Mouse (Mus musculus) layer of hippocampus, postnatal 14 days (tissue): ENCODE measurements around the gene Cerk. TPM values are rescaled to one million over a fixed set of nuclear protein-coding genes. Genes with fewer than 3 reads are reported as not detected.

ENCODE experiments used
- DNase-seq, 2 experiments: peaks; one replicate each; pipeline ENCODE4 v3.0.0; 2021 to 2022; ENCODE audit warnings: low spot score in 2 of 2, mixed read lengths in 1 of 2
- total RNA-seq, 2 experiments: library from RNA; stranded (reverse); gene quantifications; 2 replicates each; pipeline ENCODE4 v1.2.3; 2021

Gene Cerk
- total RNA-seq, 2 experiments from 2014 or later, result 46.7 to 49.1 TPM

DNA sequence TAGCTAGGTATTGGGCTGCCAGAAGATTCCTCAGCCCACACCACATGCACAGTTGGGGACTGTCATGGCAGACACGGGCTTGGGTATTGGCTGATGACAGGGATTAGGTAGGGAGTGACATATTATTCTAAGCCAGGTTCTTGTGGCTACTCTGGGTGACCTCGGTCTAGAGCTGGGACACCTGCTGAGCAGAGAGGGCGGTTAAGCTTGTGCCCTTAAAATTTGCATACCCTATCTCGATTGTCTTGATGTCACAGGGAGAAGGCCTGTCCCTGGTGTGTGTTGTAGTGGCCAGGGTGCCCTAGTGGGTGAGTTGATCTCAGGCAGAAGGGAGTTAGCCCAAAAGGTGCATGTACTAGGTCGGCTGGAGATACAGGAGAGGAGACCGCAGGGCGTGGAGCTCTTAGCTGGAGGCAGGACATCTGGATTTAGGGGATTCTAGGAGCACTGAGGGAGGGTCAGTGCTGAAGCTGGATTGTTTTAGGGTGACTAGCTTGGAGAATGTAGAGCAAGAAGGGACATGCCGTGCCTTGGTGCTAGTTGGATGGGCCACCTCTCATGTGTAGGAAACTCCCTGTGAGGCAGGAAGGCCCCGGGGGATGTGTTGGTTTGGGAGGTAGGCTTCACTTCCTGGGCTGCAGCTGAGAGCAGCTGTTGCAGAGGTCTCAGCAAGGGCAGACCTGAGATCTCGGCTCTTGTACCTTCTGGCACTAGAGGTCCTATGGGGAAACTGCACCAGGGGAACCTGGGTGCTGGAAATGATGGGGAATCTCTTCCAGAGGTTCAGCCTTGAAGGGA, 91.4 kb downstream of the Cerk start:
- no peak for DNase-seq

DNA sequence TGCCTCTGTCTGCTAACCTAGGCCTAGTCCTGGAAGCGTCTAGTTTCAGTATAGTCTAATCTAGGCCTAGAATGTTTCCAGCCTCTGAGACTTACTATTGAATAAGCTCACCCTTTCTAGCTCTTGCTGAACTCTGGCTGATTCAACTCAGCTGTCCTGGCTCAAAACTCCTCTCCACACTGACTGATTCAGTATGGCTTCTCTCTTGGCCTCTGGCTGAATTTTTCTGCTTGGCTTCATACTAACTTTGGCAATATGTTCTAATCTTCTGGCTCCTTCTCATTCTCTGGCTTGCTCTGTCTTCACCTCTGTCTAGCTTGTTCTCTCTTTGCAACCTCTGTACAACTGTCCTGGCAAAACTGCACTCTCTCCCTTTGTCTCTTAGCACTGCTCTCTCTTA, 92.7 kb downstream of the Cerk start:
- DNase-seq, result no peak

DNA sequence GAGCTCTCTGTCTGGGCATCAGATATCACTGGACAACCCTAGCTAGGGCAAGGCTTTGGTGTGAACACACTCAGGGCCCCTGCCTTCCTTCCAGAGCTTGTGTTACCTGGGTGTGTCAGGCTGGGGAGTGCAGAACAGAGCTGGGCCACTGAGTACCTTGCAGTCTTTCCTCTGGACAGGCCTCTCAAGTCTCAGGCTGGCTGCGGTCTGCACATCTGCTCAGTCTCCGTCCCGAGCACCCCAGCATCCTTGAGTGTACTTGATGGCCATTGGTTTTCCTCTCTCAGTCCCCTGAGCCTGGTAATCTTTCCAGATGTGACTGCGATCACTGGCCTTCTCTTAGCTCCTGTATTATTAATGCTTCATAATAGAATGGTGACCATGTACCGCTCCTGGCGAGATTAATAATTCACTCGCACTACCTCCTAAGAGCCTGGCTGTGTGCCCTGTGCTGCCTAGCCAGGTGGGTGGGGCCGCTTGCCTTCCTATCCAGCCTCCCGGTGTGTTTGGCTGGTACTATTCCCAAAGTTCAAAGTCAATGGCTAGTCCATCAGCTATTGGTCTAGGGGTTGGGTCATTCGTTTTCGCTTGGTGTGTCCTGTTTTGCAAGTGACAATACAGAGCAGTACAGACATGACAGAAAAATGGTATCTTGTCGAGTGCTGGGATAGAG, 93.8 kb downstream of the Cerk start:
- DNase-seq, result no peak

DNA sequence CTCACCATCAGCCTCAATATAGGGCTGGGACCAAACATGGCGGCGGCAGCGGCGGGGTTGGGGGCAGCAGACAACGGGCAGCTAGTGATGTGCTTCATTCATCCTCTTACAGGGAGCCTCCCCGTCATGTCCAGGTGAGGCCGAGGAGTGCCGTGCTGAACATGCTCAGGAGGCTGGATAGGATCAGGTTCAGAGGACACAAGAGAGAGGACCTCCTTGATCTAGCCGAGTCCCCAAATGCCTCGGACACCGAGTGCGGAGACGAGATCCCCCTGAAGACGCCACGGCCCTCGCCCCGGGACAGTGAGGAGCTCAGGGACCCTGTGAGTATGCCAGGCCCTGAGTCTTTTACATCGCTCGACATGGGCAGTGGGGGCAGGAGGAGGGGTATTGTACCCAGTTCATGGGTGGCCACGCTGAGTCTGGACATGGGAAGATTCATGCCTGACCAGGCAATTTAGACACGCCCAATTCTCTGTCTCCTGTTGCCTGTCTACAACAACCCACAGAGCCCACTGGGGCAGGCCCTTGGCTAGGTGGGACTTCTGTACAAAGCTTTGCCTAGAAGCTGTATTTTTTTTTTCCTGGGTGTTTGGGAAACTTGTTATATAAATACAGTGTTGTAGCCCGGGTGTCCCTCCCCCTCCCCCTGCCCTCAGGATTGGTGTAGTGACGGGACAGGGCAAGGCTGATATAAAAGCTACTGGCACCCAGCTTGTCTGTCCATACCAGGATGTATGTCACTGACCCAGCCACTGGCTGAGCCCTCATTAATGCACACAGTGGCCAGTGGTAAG, 94.5 kb downstream of the Cerk start:
- no peak for DNase-seq

DNA sequence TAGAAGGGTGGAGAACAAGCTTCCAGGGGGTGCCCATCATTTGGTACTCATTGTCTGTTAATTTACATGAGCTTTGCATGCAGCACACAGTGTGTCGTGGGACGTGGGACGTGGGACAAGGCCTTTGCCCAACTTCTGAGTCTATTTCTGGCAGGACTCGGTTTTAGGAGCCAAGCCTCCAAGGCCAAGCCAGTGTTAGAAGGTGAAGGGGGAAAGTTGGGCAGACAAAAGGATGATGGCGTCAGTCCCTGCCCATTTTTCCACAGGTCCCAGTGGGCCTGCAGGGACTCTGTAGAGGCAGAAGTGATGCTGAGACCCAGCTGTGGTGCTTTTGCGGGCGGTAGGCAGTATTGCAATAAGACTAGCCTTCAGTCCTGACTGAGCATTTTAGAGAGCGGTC, 95.4 kb downstream of the Cerk start:
- no peak for DNase-seq

DNA sequence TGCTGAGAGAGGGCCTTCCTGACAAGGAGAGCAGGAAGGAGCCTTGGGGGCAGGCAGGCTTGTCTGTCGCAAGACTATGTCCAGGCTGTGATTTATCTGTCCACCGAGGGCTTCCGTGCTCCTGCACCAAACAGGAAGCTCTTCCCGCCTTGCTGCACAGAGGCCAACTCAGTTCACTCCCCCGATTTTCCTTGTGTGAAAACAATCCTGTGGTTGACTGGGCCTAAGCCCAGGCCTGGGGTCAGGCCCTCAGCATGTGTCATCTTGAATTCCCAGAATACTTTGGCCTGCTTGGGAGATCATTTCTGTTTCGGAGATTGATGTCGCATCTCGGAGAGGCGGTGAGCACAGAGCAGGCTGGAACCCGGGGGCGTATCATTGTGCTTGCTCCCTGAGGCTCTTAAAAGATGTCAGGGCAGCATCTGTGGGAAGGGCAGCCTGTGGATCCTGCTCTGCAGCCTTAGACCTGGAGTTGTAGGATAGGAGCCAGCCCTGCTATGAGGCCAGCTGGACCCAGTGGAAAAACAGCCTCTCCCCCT, 95.9 kb downstream of the Cerk start:
- no peak for DNase-seq

Other genes starting within 250 kb of the Cerk start
- gene Celsr1, start 152.4 kb downstream of the Cerk start, total RNA-seq, result 1 to 10 TPM; 5.5 to 5.8 TPM
- 10 to 100 TPM; 26.5 to 28.4 TPM for gene Gramd4, start 128.4 kb downstream of the Cerk start, total RNA-seq
- gene Tbc1d22a, start 28.3 kb upstream of the Cerk start, total RNA-seq, result 10 to 100 TPM; 29.8 to 30.1 TPM